Mouse (Mus musculus) thymus, postnatal 36 days (tissue): ENCODE measurements around the gene Olfr139.

ENCODE experiments used
- DNase-seq, 2 experiments: peaks; one replicate each; pipeline ENCODE4 v3.0.0; 2022; ENCODE audit warnings: mixed read lengths in 2 of 2

Olfr139 gene

DNA sequence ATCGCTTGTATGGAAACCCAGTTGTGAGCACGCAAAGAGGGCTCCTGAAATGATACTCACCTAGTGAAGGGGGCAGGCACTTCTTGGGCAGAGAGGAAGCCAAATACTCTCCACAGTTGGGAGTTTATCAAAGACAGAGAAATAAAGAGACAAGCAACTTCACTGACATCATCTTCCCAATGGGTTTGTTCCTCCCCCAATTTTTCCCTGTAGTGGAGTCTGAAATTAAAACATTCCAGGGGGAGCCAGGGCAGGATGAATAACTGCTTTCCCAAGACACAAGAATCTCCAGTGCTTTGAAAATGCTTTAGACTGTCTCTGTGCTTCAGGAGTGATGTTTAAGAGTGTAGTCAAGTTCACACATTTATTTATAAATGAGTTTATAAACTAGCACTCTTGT lies at the start of gene Olfr139, which contains the start of gene Olfr399:
Gene Olfr139 (minus strand): TSS at position 101 of the 400 bp plus-strand sequence.
Gene Olfr399 (minus strand): TSS at position 165 of the 400 bp plus-strand sequence.
- no peak for DNase-seq

DNA sequence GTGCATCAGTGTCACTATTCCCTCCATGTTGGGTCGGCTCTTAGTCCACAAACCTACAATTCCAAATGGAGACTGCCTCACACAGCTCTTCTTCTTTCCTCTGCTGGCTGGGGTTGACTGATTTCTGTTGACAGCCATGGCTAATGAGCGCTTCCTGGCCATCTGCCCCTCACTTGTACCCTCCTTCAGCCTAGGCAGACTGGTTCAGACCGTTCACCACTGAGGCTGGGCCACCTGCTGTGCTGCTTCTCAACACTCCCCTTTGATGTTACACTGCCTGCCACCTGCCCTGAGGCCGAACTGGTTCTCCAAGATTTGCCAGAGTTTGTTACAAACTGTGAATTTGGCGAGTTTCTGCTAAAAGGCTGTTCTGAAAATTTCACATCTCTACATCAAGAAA lies 48.7 kb upstream of the Olfr139 start:
- no peak for DNase-seq

DNA sequence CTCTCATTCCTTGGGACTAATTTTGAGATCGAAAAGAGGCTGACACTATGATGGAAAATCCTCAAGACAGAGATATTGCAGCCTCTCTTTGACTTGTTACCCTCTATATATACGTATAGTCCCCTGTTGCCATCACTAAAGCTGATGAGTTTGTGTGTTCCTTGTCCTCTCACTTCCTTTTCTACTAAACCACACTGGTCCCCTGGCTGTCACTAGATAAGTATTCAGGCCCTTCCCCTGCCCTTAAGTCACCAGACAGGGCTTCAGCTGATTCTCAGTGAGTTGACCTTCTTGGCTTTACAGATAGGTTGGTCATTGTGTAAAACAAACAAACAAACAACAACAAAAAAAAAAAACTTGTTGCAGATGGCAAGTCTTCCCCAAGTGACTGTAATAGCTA lies 45.2 kb upstream of the Olfr139 start:
- DNase-seq: no peak

DNA sequence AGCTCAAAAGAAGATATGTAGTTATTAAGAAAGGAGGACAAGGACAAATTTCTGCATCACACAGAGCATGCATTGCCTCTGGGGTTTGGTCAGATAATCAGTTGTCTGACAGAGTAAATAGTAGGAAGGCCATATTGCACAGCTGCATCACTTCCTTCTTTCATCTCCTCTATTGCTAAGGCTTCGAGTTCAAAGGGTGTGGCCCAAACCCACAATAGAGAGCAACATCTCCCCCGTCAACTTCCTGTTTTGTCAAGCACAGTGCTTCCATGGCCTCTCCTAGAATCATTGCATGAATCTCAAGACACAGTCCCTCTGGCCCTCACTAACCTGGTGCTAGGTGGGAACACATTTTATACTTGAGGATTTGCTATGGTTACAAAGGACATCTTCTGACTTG lies 44.4 kb upstream of the Olfr139 start:
- DNase-seq: no peak

DNA sequence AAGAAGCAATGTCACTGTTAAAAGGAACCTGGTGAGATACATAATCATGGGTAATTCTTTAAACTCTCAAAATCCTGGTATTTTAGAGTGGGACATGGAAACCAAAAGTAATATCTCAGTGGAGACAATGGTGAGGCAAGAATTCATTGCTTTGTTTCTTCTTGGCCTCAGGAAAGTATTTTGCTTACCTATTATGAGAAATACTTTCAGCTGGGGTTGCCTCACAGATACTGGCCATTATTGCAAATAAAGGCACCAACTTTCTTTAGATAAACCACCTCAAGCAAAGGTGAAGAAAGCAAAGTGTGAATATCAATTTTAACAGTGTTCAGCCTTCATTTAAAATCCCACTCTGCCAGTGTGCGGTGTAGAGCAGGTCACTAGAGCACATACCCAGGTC lies 13.3 kb upstream of the Olfr139 start, which contains the start of gene Zfp616:
Gene Zfp616 (plus strand): TSS at position 301 of the 400 bp plus-strand sequence.
- no peak for DNase-seq

DNA sequence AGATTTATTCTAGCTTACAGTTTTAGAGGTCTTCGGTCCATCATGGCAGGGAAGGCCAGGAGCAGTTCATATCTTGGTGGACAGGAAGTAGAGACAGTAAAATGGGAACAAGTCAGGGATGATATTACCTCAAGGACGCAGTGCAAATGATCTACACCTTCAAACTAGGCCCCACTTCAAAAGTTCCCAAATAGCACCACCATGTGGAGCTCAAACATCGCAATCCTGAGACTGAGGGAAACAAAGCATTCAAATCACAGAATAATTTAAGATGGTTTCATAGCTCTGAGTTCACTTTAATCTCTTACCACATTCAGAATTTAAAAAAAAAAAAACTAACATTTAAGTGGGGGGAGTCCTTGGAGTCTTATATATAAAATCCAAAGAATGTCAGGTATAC lies 5.0 kb downstream of the Olfr139 start:
- no peak for DNase-seq
